26 mouse cellular contexts compared by ENCODE assay signal in the genomic region with DNA sequence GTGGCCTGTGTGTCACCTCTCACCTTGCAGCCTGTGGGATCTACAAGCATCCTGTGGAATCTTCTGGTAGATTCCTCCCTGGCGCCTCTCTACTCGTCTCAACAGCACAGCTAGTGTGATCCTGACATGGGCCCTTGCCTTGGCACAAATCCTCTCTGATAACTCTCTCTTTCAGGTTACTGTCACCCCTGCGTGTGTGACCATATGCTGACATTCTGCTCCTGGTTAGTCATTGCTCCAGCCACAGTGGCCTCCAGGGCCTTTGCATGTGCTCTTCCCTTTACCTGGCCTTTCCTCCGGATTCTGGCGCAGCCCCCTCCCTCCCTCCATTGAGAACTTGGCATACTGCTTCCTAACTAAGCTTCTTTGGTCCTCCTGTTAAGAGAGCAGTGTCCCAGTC.
A peak's percentile ranks its signal among the peaks of the same experiment; 100 is the strongest.
DNase-seq lines count a peak whose midpoint lies in the region.
"Had no signal": no experiment of that assay in that cellular context is flagged by ENCODE, and none has a peak within 500 bp of the region (broad histone marks: within the 10 kb centered on the region; RNA-seq: fewer than 3 reads in every experiment).

No protein-coding gene starts in this region.

- no peak overlapping the region for H3K27ac ChIP-seq in embryonic facial prominence, embryonic 10.5 days (replicated peaks)
- H3K27ac ChIP-seq: forebrain, embryonic 10.5 days; forebrain, embryonic 13.5 days; heart, embryonic 15.5 days; hindbrain, embryonic 14.5 days; hindbrain, postnatal 0 days had no signal

- 0 out of 2 replicates have a peak, but pooled peaks cover 3% of the 10 kb centered on the region for H3K4me1 ChIP-seq in embryonic facial prominence, embryonic 10.5 days
- H3K4me1 ChIP-seq: forebrain, embryonic 10.5 days; forebrain, embryonic 13.5 days; heart, embryonic 15.5 days had no signal

- DNase-seq in cerebellum, adult 11 months = peak; percentile 16
- no peak for DNase-seq in cerebellum, postnatal 10 days
- peak; percentile 66 for DNase-seq in heart, adult 11 months
- no peak for DNase-seq in heart, postnatal 36 days
- peak; percentile 13 to 49 for DNase-seq in cerebellum, postnatal 14 days
- DNase-seq in adrenal gland, adult (ENCODE audit: inconsistent age in 2 of 2, low spot score in 1 of 2) = no peak
- DNase-seq in embryonic facial prominence, embryonic 10.5 days (ENCODE audit: low spot score) = no peak
- DNase-seq: adrenal gland, adult 2 months; adrenal gland, postnatal 14 days; B cell, adult 2 months; embryo, embryonic 11 days; gastrocnemius, adult 2 months; gastrocnemius, postnatal 14 days; heart, adult 18-20 months; heart, postnatal 10 days; heart, postnatal 4 days; kidney, adult 18-20 months; kidney, adult 9 months had no signal

- no peak overlapping the region for H3K4me3 ChIP-seq in embryonic facial prominence, embryonic 10.5 days
- H3K4me3 ChIP-seq: forebrain, embryonic 10.5 days; forebrain, embryonic 13.5 days; gastrocnemius, adult 2 months; heart, embryonic 12.5 days; heart, embryonic 15.5 days had no signal

- intact Hi-C loops in heart, postnatal 36 days (cut with DNase I) = no loop called here

- WGBS in embryonic facial prominence, embryonic 10.5 days = 90% methylated on average over 5 of the region's 5 CpGs

- H3K27me3 ChIP-seq in embryonic facial prominence, embryonic 10.5 days (replicated peaks; ENCODE audit: low read depth, poor library complexity, severe bottlenecking) = peaks cover 96% of the 10 kb centered on the region
- H3K27me3 ChIP-seq: CH12.LX had no signal

- H3K36me3 ChIP-seq in embryonic facial prominence, embryonic 10.5 days (replicated peaks) = no peaks in the 10 kb centered on the region
- H3K36me3 ChIP-seq: forebrain, embryonic 10.5 days; G1E; heart, embryonic 12.5 days; heart, embryonic 15.5 days had no signal

- H3K9me3 ChIP-seq in embryonic facial prominence, embryonic 10.5 days = no peaks in the 10 kb centered on the region
- H3K9me3 ChIP-seq: forebrain, embryonic 10.5 days; forebrain, embryonic 13.5 days; G1E; heart, embryonic 12.5 days; heart, embryonic 15.5 days had no signal

Comparison
In these comparisons a context has a peak if more than half of its experiments do, and no peak if none do; other contexts are left out.
1. DNase-seq: peak in cerebellum, adult 11 months (single experiment), heart, adult 11 months (single experiment) and cerebellum, postnatal 14 days (2 of 2); none in cerebellum, postnatal 10 days (0 of 2), heart, postnatal 36 days (0 of 2), adrenal gland, adult (0 of 2) and embryonic facial prominence, embryonic 10.5 days (single experiment).